Mouse (Mus musculus) adrenal gland, adult 8-10 months (tissue): ENCODE results near the gene Ggt1. TPM values are rescaled to one million over a fixed set of nuclear protein-coding genes. Genes with fewer than 3 reads are reported as not detected.
"Not testable (repeated sequence)": the region's sequence is repeated elsewhere in the genome, so short reads cannot be mapped to it uniquely, and the experiment has no call there.

Source experiments
- DNase-seq: peaks from one replicate; pipeline ENCODE4 v3.0.0; 2022
- total RNA-seq, 4 experiments: library from RNA; stranded (reverse); gene quantifications; 2 replicates each; pipeline ENCODE4 v1.2.4; 2022

Ggt1 gene
- total RNA-seq, 4 experiments from 2014 or later = 0.40 to 0.42 TPM; not detected in 2

- DNase-seq = no peak
These were observed 10.2 kb upstream of the Ggt1 start for GRCm38 (mm10) chr10:75551175-75551574.

GRCm38 (mm10) chr10:75552106-75552505 lies 9.3 kb upstream of the Ggt1 start:
- DNase-seq = no peak

GRCm38 (mm10) chr10:75552701-75553450 lies 8.5 kb upstream of the Ggt1 start:
- no peak for DNase-seq

- DNase-seq = peak; percentile 25
These were observed 7.3 kb upstream of the Ggt1 start for GRCm38 (mm10) chr10:75554090-75554489.

- no peak for DNase-seq
These were observed 5.8 kb upstream of the Ggt1 start for GRCm38 (mm10) chr10:75555557-75555956.

GRCm38 (mm10) chr10:75556026-75556425 lies 5.4 kb upstream of the Ggt1 start:
- no peak for DNase-seq

GRCm38 (mm10) chr10:75558515-75558914 lies 2.9 kb upstream of the Ggt1 start:
- no peak for DNase-seq

GRCm38 (mm10) chr10:75559041-75559675 lies 2.2 kb upstream of the Ggt1 start:
- DNase-seq = no peak

- DNase-seq = peak; percentile 26
These were observed 1.5 kb upstream of the Ggt1 start, which contains the start of gene Lrrc75b for GRCm38 (mm10) chr10:75559676-75560548. TSS of gene Lrrc75b (minus strand) at chr10:75560330.

GRCm38 (mm10) chr10:75560549-75560899 lies 880 bp upstream of the Ggt1 start:
- no peak for DNase-seq

- DNase-seq = no peak
These were observed 1.2 kb downstream of the Ggt1 start for GRCm38 (mm10) chr10:75562596-75562995.

- no peak for DNase-seq
These were observed 3.4 kb downstream of the Ggt1 start for GRCm38 (mm10) chr10:75564687-75565265.

GRCm38 (mm10) chr10:75565436-75565835 lies 4.0 kb downstream of the Ggt1 start:
- DNase-seq = no peak

GRCm38 (mm10) chr10:75565906-75566305 lies 4.5 kb downstream of the Ggt1 start:
- DNase-seq = no peak

- no peak for DNase-seq
These were observed 4.9 kb downstream of the Ggt1 start for GRCm38 (mm10) chr10:75566321-75566720.

- not testable (repeated sequence) for DNase-seq
These were observed 5.4 kb downstream of the Ggt1 start for GRCm38 (mm10) chr10:75566765-75567164.

GRCm38 (mm10) chr10:75568029-75568428 lies 6.6 kb downstream of the Ggt1 start:
- no peak for DNase-seq

- no peak for DNase-seq
These were observed 7.0 kb downstream of the Ggt1 start for GRCm38 (mm10) chr10:75568441-75568840.

- no peak for DNase-seq
These were observed 7.4 kb downstream of the Ggt1 start for GRCm38 (mm10) chr10:75568851-75569250.

- no peak for DNase-seq
These were observed 9.7 kb downstream of the Ggt1 start for GRCm38 (mm10) chr10:75570981-75571657.

GRCm38 (mm10) chr10:75571937-75572336 lies 10.5 kb downstream of the Ggt1 start:
- no peak for DNase-seq

- DNase-seq = no peak
These were observed 11.8 kb downstream of the Ggt1 start for GRCm38 (mm10) chr10:75573181-75573580.
